Mouse (Mus musculus): Measurements from ENCODE around the gene Cldn34b1.
"Not testable (repeated sequence)": the region's sequence is repeated elsewhere in the genome, so short reads cannot be mapped to it uniquely, and the experiment has no call there.

Gene Cldn34b1

GRCm38 (mm10) chrX:154890167-154890566 lies at the start of gene Cldn34b1:
TSS of gene Cldn34b1 (minus strand) at chrX:154890267.
- DNase-seq: not testable (repeated sequence)

- not testable (repeated sequence) for DNase-seq
Measured at GRCm38 (mm10) chrX:154935887-154936286, 45.8 kb upstream of the Cldn34b1 start, which contains the start of gene Magea6. TSS of gene Magea6 (minus strand) at chrX:154935987.

All from lung, postnatal 10 days (tissue).